Mouse (Mus musculus) myocyte (in vitro differentiated cells): Measurements from ENCODE around the gene Kazald1. TPM values are rescaled to one million over a fixed set of nuclear protein-coding genes. Genes with fewer than 3 reads are reported as not detected.

Experiments
- H3K27me3 ChIP-seq: one replicate; pipeline ENCODE4 v1.6.1; 2011; ENCODE audit not compliant: control insufficient read depth, insufficient read depth, insufficient read length
- H3K36me3 ChIP-seq: one replicate; pipeline ENCODE4 v1.6.1; 2011; ENCODE audit not compliant: control insufficient read depth, insufficient read depth
- H3K4me2 ChIP-seq: one replicate; pipeline ENCODE4 v1.6.1; 2011; ENCODE audit warnings: low read depth, control low read depth
- H3K4me3 ChIP-seq: one replicate; pipeline ENCODE4 v1.5.1; 2011; ENCODE audit warnings: mild to moderate bottlenecking, control low read depth, moderate library complexity
- H3K79me2 ChIP-seq: one replicate; pipeline ENCODE4 v1.6.1; 2011; ENCODE audit not compliant: control insufficient read depth, insufficient read depth
- H3ac ChIP-seq: one replicate; pipeline ENCODE4 v1.6.1; 2011; ENCODE audit not compliant: control insufficient read depth, insufficient read length
- CEBPB ChIP-seq: IDR thresholded peaks from 2 replicates; pipeline ENCODE4 v1.6.1; 2011; ENCODE audit warnings: mild to moderate bottlenecking, moderate library complexity; ENCODE audit not compliant: poor library complexity, insufficient read depth, severe bottlenecking
- E2F4 ChIP-seq: IDR thresholded peaks from one replicate; pipeline ENCODE4 v1.6.1; 2011; ENCODE audit warnings: mild to moderate bottlenecking, control low read depth, moderate library complexity; ENCODE audit not compliant: insufficient read depth
- MAX ChIP-seq: IDR thresholded peaks from one replicate; pipeline ENCODE4 v1.6.1; 2011; ENCODE audit warnings: low read depth, mild to moderate bottlenecking, control low read depth
- MYOD1 ChIP-seq, 3 experiments: IDR thresholded peaks; one replicate each; pipeline ENCODE4 v1.6.1; 2011; ENCODE audit warnings: control low read depth in 2 of 3, low read depth in 2 of 3, mild to moderate bottlenecking in 2 of 3, moderate library complexity in 1 of 3; ENCODE audit not compliant: insufficient read length in 2 of 3, control insufficient read depth in 1 of 3
- MYOG ChIP-seq, 3 experiments: IDR thresholded peaks; one replicate each; pipeline ENCODE4 v1.6.1; 2011; ENCODE audit warnings: control low read depth in 2 of 3, low read depth in 2 of 3, mild to moderate bottlenecking in 2 of 3; ENCODE audit not compliant: insufficient read length in 2 of 3, control insufficient read depth in 1 of 3, insufficient read depth in 1 of 3
- POLR2A ChIP-seq: IDR thresholded peaks from one replicate; pipeline ENCODE4 v1.6.1; 2011; ENCODE audit warnings: low read depth, mild to moderate bottlenecking, control low read depth, moderate library complexity; ENCODE audit not compliant: insufficient read length
- POLR2AphosphoS2 ChIP-seq: IDR thresholded peaks from one replicate; pipeline ENCODE4 v1.6.1; 2011; ENCODE audit warnings: low read depth, control low read depth; ENCODE audit not compliant: insufficient read length
- REST ChIP-seq: IDR thresholded peaks from one replicate; pipeline ENCODE4 v1.6.1; 2011; ENCODE audit warnings: mild to moderate bottlenecking, control low read depth, moderate library complexity; ENCODE audit not compliant: insufficient read depth, insufficient read length
- SRF ChIP-seq: IDR thresholded peaks from one replicate; pipeline ENCODE4 v1.6.1; 2011; ENCODE audit warnings: low read depth; ENCODE audit not compliant: control insufficient read depth, insufficient read length
- TCF12 ChIP-seq: IDR thresholded peaks from one replicate; pipeline ENCODE4 v1.6.1; 2011; ENCODE audit warnings: mild to moderate bottlenecking, control low read depth; ENCODE audit not compliant: poor library complexity, insufficient read depth, severe bottlenecking
- TCF3 ChIP-seq: IDR thresholded peaks from one replicate; pipeline ENCODE4 v1.6.1; 2011; ENCODE audit warnings: low read depth, control low read depth; ENCODE audit not compliant: insufficient read length
- USF1 ChIP-seq: IDR thresholded peaks from one replicate; pipeline ENCODE4 v1.6.1; 2011; ENCODE audit warnings: low read depth, mild to moderate bottlenecking, control low read depth, moderate library complexity
- polyA plus RNA-seq: library from polyadenylated mRNA; unstranded; fragments of >200 nt; fragmentation: generic; extraction: Trizol; gene quantifications from one replicate; pipeline ENCODE4 v1.2.1, GENCODE M21; 2012; ENCODE audit warnings: missing spikeins

Kazald1 gene
- polyA plus RNA-seq, 1 experiment, result 1.4 TPM

DNA sequence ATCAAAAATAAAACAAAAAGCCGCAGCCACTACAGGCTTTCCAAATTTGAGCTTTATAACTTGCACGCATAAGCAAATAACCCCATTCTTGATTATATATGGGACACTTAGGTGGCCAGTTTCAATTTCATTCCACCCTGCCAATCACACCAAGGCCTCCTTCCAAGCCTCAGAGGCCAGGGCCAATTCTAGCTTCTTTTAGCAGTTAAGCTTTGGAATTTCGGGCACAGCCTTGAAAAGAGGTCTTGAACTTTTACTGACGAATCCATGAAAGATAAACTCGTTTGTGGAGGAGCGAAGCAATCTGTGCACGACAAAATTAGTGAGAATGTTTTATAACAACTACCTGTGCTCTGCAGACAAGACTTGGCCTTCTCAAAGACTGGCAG lies 17.3 kb upstream of the Kazald1 start:
- Histone ChIP-seq H3K4me2 (peak overlapping the region; percentile 80), H3K79me2 (no peaks in the 10 kb centered on the region), H3K4me3 (peak overlapping the region; percentile 47), H3ac (no peak overlapping the region), H3K27me3 (no peaks in the 10 kb centered on the region), H3K36me3 (peaks cover under 1% of the 10 kb centered on the region)
- TF ChIP-seq CEBPB, result no peak
- TF ChIP-seq REST, result no peak
- TF ChIP-seq MYOG (IDR thresholded peaks at IDR 0.05; ENCODE audit: control insufficient read depth in 1 of 3, insufficient read depth in 1 of 3, insufficient read length in 2 of 3, low read depth in 2 of 3), result no peak

DNA sequence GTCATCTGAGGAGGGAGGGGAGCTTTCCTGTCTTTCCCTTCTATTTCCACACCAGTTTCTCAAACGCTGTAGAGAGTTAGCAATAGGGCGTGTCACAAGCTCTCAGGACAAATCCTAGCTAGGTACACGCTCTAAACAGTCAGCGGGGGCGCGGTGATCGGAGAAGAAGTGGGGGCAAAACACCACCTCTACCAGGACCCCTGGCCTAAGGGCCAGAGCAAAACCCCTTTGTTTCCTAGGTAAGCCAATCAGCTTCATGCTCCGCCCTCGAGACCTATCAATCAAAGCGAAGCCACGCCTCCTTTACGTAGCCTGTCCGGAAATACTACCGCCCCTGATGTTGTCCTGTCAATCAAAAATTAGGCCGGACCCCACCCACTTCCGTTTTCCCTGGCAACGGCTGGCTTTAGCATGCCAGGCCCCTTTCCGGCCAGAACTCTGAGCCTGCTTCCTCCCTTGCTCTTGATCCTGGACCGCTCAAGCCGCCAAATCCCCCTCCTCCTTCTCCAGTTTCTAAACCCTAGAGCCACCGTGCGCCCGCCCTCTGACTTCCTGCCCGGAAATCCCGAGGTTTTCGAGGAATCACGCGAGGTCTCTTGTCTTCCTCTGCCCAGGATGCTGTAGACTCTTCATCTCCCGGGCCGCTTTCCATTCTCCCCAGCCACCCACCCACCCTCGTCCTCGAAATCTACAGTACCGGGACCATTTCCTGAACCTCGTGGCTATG lies 16.8 kb upstream of the Kazald1 start:
- H3K79me2 ChIP-seq, result no peaks in the 10 kb centered on the region
- no peaks in the 10 kb centered on the region for H3K27me3 ChIP-seq
- peak overlapping the region; percentile 22 for H3ac ChIP-seq
- TF ChIP-seq MAX, result no peak
- no peak for TF ChIP-seq MYOG (IDR thresholded peaks at IDR 0.05; ENCODE audit: control insufficient read depth in 1 of 3, insufficient read depth in 1 of 3, insufficient read length in 2 of 3, low read depth in 2 of 3)
- no peak for TF ChIP-seq REST
- TF ChIP-seq TCF12, result no peak
- peak; percentile 46 for TF ChIP-seq POLR2AphosphoS2
- no peak for TF ChIP-seq USF1
- peak; percentile 49 for TF ChIP-seq POLR2A
- peak overlapping the region; percentile 80 for H3K4me2 ChIP-seq
- peak overlapping the region; percentile 47 for H3K4me3 ChIP-seq
- no peaks in the 10 kb centered on the region for H3K36me3 ChIP-seq

DNA sequence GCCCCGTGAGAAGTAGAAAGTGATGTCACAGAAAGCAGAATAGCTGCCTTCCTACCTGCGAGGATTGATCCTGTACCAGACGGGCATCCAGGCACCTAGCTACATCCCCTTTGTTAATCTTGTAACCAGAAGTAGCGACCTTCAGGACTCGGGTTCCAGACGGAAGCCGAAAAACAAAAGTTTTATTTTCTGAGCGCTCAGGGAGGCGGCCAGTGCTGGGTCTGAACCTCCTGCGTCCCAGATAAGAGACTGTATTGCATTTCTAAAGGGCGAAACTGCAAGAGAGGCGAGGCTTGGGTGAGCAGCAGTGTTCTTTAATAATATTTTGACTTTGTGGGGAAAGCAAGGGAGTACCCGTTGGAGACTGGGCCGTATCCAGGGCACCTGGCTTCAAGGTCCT lies 16.2 kb upstream of the Kazald1 start:
- no peaks in the 10 kb centered on the region for H3K27me3 ChIP-seq
- no peak for TF ChIP-seq MYOD1 (IDR thresholded peaks at IDR 0.05; ENCODE audit: control insufficient read depth in 1 of 3, insufficient read length in 2 of 3, low read depth in 2 of 3)
- no peak for TF ChIP-seq REST
- TF ChIP-seq SRF, result no peak
- TF ChIP-seq TCF3, result no peak
- H3ac ChIP-seq, result peak overlapping the region; percentile 22
- H3K4me2 ChIP-seq, result peak overlapping the region; percentile 80
- no peaks in the 10 kb centered on the region for H3K36me3 ChIP-seq
- H3K79me2 ChIP-seq, result no peaks in the 10 kb centered on the region
- peak overlapping the region; percentile 47 for H3K4me3 ChIP-seq

DNA sequence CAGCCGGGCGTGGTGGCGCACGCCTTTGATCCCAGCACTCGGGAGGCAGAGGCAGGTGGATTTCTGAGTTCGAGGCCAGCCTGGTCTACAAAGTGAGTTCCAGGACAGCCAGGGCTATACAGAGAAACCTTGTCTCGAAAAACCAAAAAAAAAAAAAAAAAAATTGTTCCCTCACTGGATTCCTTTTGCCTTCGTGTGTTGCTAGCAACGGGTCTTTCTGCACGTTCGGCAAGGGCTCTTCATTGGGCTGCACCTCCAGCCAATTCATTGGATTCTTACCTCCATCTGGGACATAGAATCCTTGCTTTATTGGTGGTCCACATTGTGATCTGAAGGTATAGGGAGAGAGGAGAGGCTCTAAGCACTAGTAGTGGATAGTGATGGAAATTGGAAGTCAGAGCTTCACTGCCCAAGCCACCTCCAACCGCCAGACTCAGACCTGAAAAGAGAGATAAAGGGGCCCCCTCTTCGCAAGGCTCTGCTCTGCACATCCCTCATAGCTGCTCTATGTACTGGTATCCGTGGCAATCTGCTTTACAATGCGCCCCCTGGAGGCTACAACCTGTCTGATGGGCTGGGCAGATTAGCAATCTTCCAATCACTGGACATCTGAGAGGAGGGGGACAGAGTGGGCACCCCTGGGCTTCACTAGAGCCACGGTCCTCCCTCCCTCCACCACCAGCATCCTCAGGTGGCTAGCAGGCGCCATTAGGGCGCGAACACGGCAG lies 11.3 kb upstream of the Kazald1 start:
- H3ac ChIP-seq, result no peak overlapping the region
- H3K4me3 ChIP-seq, result no peak overlapping the region
- H3K4me2 ChIP-seq, result no peak overlapping the region
- no peaks in the 10 kb centered on the region for H3K79me2 ChIP-seq
- H3K27me3 ChIP-seq, result peaks cover 29% of the 10 kb centered on the region
- TF ChIP-seq POLR2AphosphoS2, result no peak
- no peak for TF ChIP-seq SRF
- no peak for TF ChIP-seq MYOD1 (IDR thresholded peaks at IDR 0.05; ENCODE audit: control insufficient read depth in 1 of 3, insufficient read length in 2 of 3, low read depth in 2 of 3)
- TF ChIP-seq POLR2A, result no peak
- TF ChIP-seq REST, result no peak
- TF ChIP-seq USF1, result no peak
- TF ChIP-seq E2F4, result no peak
- no peak for TF ChIP-seq MAX
- no peak for TF ChIP-seq CEBPB
- TF ChIP-seq TCF12, result no peak
- TF ChIP-seq MYOG (IDR thresholded peaks at IDR 0.05; ENCODE audit: control insufficient read depth in 1 of 3, insufficient read depth in 1 of 3, insufficient read length in 2 of 3, low read depth in 2 of 3), result no peak
- no peak for TF ChIP-seq TCF3
- H3K36me3 ChIP-seq, result no peaks in the 10 kb centered on the region

DNA sequence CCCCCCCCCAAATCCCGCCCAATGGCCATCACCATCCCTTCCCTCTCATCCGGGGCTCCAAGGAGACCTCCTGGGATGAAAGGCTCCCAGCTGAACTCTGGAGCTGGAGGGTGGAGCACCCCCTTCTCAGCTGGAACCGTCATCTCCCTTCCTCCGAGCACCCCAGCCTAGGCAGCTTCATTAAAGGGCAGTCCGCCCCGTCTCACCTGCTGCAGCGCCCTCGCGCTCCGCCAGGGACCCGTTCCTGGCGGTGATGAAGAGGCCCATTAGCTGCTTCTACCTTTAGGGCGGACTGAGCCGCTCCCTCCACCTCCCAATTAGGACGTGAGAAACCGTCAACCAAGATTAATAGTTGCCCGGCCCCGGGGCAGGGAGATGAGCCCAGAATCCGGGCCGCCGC lies 9.8 kb upstream of the Kazald1 start:
- no peaks in the 10 kb centered on the region for H3K79me2 ChIP-seq
- no peak overlapping the region for H3K4me2 ChIP-seq
- no peak overlapping the region for H3K4me3 ChIP-seq
- no peaks in the 10 kb centered on the region for H3K36me3 ChIP-seq
- TF ChIP-seq MYOG (IDR thresholded peaks at IDR 0.05; ENCODE audit: control insufficient read depth in 1 of 3, insufficient read depth in 1 of 3, insufficient read length in 2 of 3, low read depth in 2 of 3), result no peak
- TF ChIP-seq E2F4, result no peak
- no peak for TF ChIP-seq TCF12
- TF ChIP-seq MYOD1 (IDR thresholded peaks at IDR 0.05; ENCODE audit: control insufficient read depth in 1 of 3, insufficient read length in 2 of 3, low read depth in 2 of 3), result no peak
- TF ChIP-seq USF1, result no peak
- no peak for TF ChIP-seq TCF3
- TF ChIP-seq MAX, result no peak
- TF ChIP-seq POLR2A, result no peak
- no peak for TF ChIP-seq POLR2AphosphoS2
- TF ChIP-seq CEBPB, result no peak
- no peak for TF ChIP-seq REST
- no peak for TF ChIP-seq SRF
- H3K27me3 ChIP-seq, result peaks cover 29% of the 10 kb centered on the region
- H3ac ChIP-seq, result no peak overlapping the region
